ENCODE assay signal across 25 mouse cellular contexts in genomic region chr2:14450866-14451265, GRCm38 (mm10).
A peak's percentile ranks its signal among the peaks of the same experiment; 100 is the strongest.
DNase-seq lines count a peak whose midpoint lies in the region; ATAC-seq lines count a peak whose summit lies in the region.
"Had no signal": no experiment of that assay in that cellular context is flagged by ENCODE, and none has a peak within 500 bp of the region (broad histone marks: within the 10 kb centered on the region; RNA-seq: fewer than 3 reads in every experiment).

No protein-coding gene starts in this region.

- H3K36me3 ChIP-seq in kidney, embryonic 15.5 days: no peaks in the 10 kb centered on the region
- H3K36me3 ChIP-seq: embryonic facial prominence, embryonic 12.5 days; heart, embryonic 15.5 days; midbrain, embryonic 13.5 days; neural tube, embryonic 12.5 days had no signal

- no peak overlapping the region for H3K9ac ChIP-seq in kidney, embryonic 15.5 days
- H3K9ac ChIP-seq: embryonic facial prominence, embryonic 12.5 days; forebrain, postnatal 0 days; heart, embryonic 15.5 days; hindbrain, embryonic 14.5 days; liver, embryonic 14.5 days; midbrain, embryonic 13.5 days; neural tube, embryonic 12.5 days had no signal

- H3K4me2 ChIP-seq in kidney, embryonic 15.5 days: no peak overlapping the region
- H3K4me2 ChIP-seq: embryonic facial prominence, embryonic 12.5 days; heart, embryonic 15.5 days; hindbrain, embryonic 14.5 days; midbrain, embryonic 13.5 days; neural tube, embryonic 12.5 days had no signal

- H3K4me1 ChIP-seq in kidney, embryonic 15.5 days: no peaks in the 10 kb centered on the region
- H3K4me1 ChIP-seq: embryonic facial prominence, embryonic 12.5 days; heart, embryonic 15.5 days; neural tube, embryonic 12.5 days had no signal

- ATAC-seq in kidney, embryonic 15.5 days (replicated peaks; ENCODE audit: low FRiP score): no peak
- ATAC-seq: activated CD4-positive, CD25-positive, alpha-beta regulatory T cell, adult 4 months; forebrain, postnatal 0 days; midbrain, embryonic 13.5 days had no signal

- H3K27me3 ChIP-seq in kidney, embryonic 15.5 days: no peaks in the 10 kb centered on the region
- H3K27me3 ChIP-seq: embryonic facial prominence, embryonic 12.5 days; heart, embryonic 15.5 days; megakaryocyte, embryonic 14.5 days; midbrain, embryonic 13.5 days; neural tube, embryonic 12.5 days had no signal

- H3K9me3 ChIP-seq in kidney, embryonic 15.5 days (replicated peaks): no peaks in the 10 kb centered on the region
- H3K9me3 ChIP-seq: embryonic facial prominence, embryonic 12.5 days; heart, embryonic 15.5 days; midbrain, embryonic 13.5 days; neural tube, embryonic 12.5 days had no signal

- H3K4me3 ChIP-seq in kidney, embryonic 15.5 days (replicated peaks): no peak overlapping the region
- H3K4me3 ChIP-seq: embryonic facial prominence, embryonic 12.5 days; heart, embryonic 15.5 days; left cerebral cortex, adult 2 months; megakaryocyte, embryonic 14.5 days; midbrain, embryonic 13.5 days; neural tube, embryonic 12.5 days had no signal

- peak; percentile 9 for DNase-seq in adrenal gland, postnatal 14 days
- DNase-seq in adrenal gland, adult 8-10 months: no peak
- peak; percentile 19 for DNase-seq in kidney, adult 9 months
- DNase-seq in lung, postnatal 10 days: peak; percentile 3
- no peak for DNase-seq in lung, postnatal 25 days (ENCODE audit: low spot score)
- DNase-seq in cerebellum, adult 18-20 months: no peak
- DNase-seq: B cell, adult 2 months; cerebellum, adult 2 months; cerebellum, postnatal 25 days; forebrain, postnatal 0 days; gastrocnemius, postnatal 36 days; heart, postnatal 36 days; kidney, postnatal 14 days; lung, postnatal 14 days; thymus, postnatal 14 days had no signal

- H3K27ac ChIP-seq in kidney, embryonic 15.5 days: no peak overlapping the region
- H3K27ac ChIP-seq: embryonic facial prominence, embryonic 12.5 days; heart, embryonic 15.5 days; hindbrain, embryonic 14.5 days; left cerebral cortex, adult 2 months; liver, embryonic 14.5 days; midbrain, embryonic 13.5 days; neural tube, embryonic 12.5 days had no signal

Comparison
In these comparisons a context has a peak if more than half of its experiments do, and no peak if none do; other contexts are left out.
1. DNase-seq: peak in adrenal gland, postnatal 14 days (single experiment), kidney, adult 9 months (single experiment) and lung, postnatal 10 days (single experiment); none in adrenal gland, adult 8-10 months (single experiment), lung, postnatal 25 days (single experiment) and cerebellum, adult 18-20 months (0 of 2).